In the genomic region with DNA sequence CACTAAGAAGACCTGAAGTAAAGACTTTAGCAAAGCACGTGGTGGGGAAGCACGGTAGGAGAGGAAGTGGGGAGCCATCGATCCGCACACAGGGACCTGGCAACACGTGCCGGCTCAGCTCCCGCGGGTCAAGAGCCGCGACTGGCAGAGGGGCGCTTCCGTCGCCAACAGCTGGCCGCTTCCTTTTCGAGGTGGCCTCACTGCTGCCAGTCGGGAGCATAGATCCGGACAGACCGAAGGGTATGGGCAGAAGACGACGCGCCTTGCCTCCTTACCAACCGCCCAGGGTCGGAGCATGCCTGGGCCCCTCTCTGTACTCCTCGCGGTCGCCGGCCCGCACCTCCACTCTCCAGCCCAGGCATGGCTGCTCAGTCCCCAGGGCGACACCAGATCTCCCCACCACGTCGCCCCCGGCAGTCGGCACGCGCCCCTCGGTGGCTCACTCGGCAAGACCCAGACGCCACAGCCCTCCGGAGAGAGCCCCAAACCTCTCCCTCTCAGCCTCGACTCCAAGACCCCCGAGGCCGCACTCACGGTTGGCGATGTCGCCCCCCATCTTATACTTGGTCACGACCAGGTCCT, we compare ENCODE assay signal across 8 mouse cellular contexts. TPM values are rescaled to one million over a fixed set of nuclear protein-coding genes. Genes with fewer than 3 reads are reported as not detected.
DNase-seq lines count a peak whose midpoint lies in the region; ATAC-seq and TF ChIP-seq lines count a peak whose summit lies in the region.

No protein-coding gene starts in this region.

- WGBS in heart, embryonic 13.5 days, result under 1% methylated on average over 46 of the region's 46 CpGs
- WGBS in limb, embryonic 12.5 days, result 1% methylated on average over 46 of the region's 46 CpGs
- WGBS in midbrain, embryonic 12.5 days, result under 1% methylated on average over 46 of the region's 46 CpGs

- H3K27me3 ChIP-seq in testis, adult 2 months (ENCODE audit: control insufficient read depth, insufficient read depth, low read length), result no peaks in the 10 kb centered on the region
- no peaks in the 10 kb centered on the region for H3K27me3 ChIP-seq in heart, embryonic 13.5 days (replicated peaks)
- H3K27me3 ChIP-seq in limb, embryonic 12.5 days, result no peaks in the 10 kb centered on the region
- H3K27me3 ChIP-seq in midbrain, embryonic 12.5 days, result 0 out of 2 replicates have a peak, but pooled peaks cover 5% of the 10 kb centered on the region

- peaks cover 3% of the 10 kb centered on the region for H3K36me3 ChIP-seq in testis, adult 2 months (ENCODE audit: control insufficient read depth, insufficient read depth, low read length)
- peaks cover 47% of the 10 kb centered on the region for H3K36me3 ChIP-seq in heart, embryonic 13.5 days
- H3K36me3 ChIP-seq in limb, embryonic 12.5 days, result peaks cover 42% of the 10 kb centered on the region
- peaks cover 36% of the 10 kb centered on the region for H3K36me3 ChIP-seq in midbrain, embryonic 12.5 days

- H3K4me1 ChIP-seq in testis, adult 2 months (ENCODE audit: control insufficient read depth, insufficient read depth, low read length), result peaks cover 2% of the 10 kb centered on the region; the same call in 1 of the 2 replicates
- peaks cover 24% of the 10 kb centered on the region for H3K4me1 ChIP-seq in heart, embryonic 13.5 days
- H3K4me1 ChIP-seq in limb, embryonic 12.5 days (replicated peaks), result peaks cover 21% of the 10 kb centered on the region
- H3K4me1 ChIP-seq in midbrain, embryonic 12.5 days, result peaks cover 18% of the 10 kb centered on the region

- H3K4me3 ChIP-seq in testis, adult 2 months (ENCODE audit: control insufficient read depth, low read depth, low read length), result peak overlapping the region; percentile 90
- peak overlapping the region; percentile 75 for H3K4me3 ChIP-seq in heart, embryonic 13.5 days
- peak overlapping the region; percentile 93 for H3K4me3 ChIP-seq in limb, embryonic 12.5 days (replicated peaks)
- peak overlapping the region; percentile 68 for H3K4me3 ChIP-seq in midbrain, embryonic 12.5 days

- TF ChIP-seq POLR2A in testis, adult 2 months (IDR thresholded peaks at IDR 0.05; ENCODE audit: control insufficient read depth, low read depth, low read length), result no peak

- peak; percentile 30 for ATAC-seq in common myeloid progenitor, adult 5-6 weeks (replicated peaks; ENCODE audit: low read depth, poor library complexity, severe bottlenecking)
- ATAC-seq in heart, embryonic 13.5 days (ENCODE audit: extremely low read depth, insufficient number of reproducible peaks, low FRiP score, low TSS enrichment), result no peak
- ATAC-seq in limb, embryonic 12.5 days (ENCODE audit: insufficient number of reproducible peaks, insufficient read depth, low FRiP score, low TSS enrichment, low read depth), result peak; percentile 33
- peak; percentile 35 for ATAC-seq in midbrain, embryonic 12.5 days (ENCODE audit: low FRiP score, low read depth)

- H3K4me2 ChIP-seq in heart, embryonic 13.5 days, result peak overlapping the region; percentile 95
- H3K4me2 ChIP-seq in limb, embryonic 12.5 days, result peak overlapping the region; percentile 90
- H3K4me2 ChIP-seq in midbrain, embryonic 12.5 days (replicated peaks), result peak overlapping the region; percentile 88

- no peak for DNase-seq in testis, postnatal 14 days (ENCODE audit: low spot score)
- DNase-seq in thymus, postnatal 25 days, result peak; percentile 47
- no peak for DNase-seq in layer of hippocampus, adult 8-10 months (ENCODE audit: low spot score in 2 of 2)

- no peaks in the 10 kb centered on the region for H3K9me3 ChIP-seq in heart, embryonic 13.5 days
- no peaks in the 10 kb centered on the region for H3K9me3 ChIP-seq in limb, embryonic 12.5 days
- H3K9me3 ChIP-seq in midbrain, embryonic 12.5 days, result no peaks in the 10 kb centered on the region

- H3K9ac ChIP-seq in heart, embryonic 13.5 days, result peak overlapping the region; percentile 94
- H3K9ac ChIP-seq in limb, embryonic 12.5 days (replicated peaks), result peak overlapping the region; percentile 96
- peak overlapping the region; percentile 89 for H3K9ac ChIP-seq in midbrain, embryonic 12.5 days (replicated peaks)

- no peak for TF ChIP-seq CTCF in testis, adult 2 months (IDR thresholded peaks at IDR 0.05; ENCODE audit: control insufficient read depth, insufficient read depth, insufficient replicate concordance, low read depth, low read length)

- H3K27ac ChIP-seq in testis, adult 2 months (ENCODE audit: control insufficient read depth, insufficient read depth, low read depth, low read length), result peak overlapping the region; percentile 80
- H3K27ac ChIP-seq in heart, embryonic 13.5 days (replicated peaks), result peak overlapping the region; percentile 90
- peak overlapping the region; percentile 96 for H3K27ac ChIP-seq in limb, embryonic 12.5 days
- H3K27ac ChIP-seq in midbrain, embryonic 12.5 days (replicated peaks), result peak overlapping the region; percentile 93

RNA-seq across cellular contexts. Expression of gene Pa2g4, which starts 0.5 kb away (rescaled TPM):
- polyA plus RNA-seq in testis, adult 2 months (2012; rRNA removed), result 31.7 and 36.5 TPM in 2 replicates
- 385 and 532 TPM in 2 replicates for total RNA-seq in common myeloid progenitor, adult 5-6 weeks (2017)
- 125 and 136 TPM in 2 replicates for polyA plus RNA-seq in heart, embryonic 13.5 days (2015; fragmentation: Nextera tagmentation; extraction: Ambion mirVana)
- 199 and 206 TPM in 2 replicates for polyA plus RNA-seq in limb, embryonic 12.5 days (2016; fragmentation: Nextera tagmentation; extraction: Ambion mirVana)
- 164 and 170 TPM in 2 replicates for polyA plus RNA-seq in midbrain, embryonic 12.5 days (2016; fragmentation: Nextera tagmentation; extraction: Ambion mirVana)
- total RNA-seq in layer of hippocampus, adult 8-10 months (2022), result 10 to 100 TPM; 58.7 to 62.0 (median 59.0) TPM

RNA-seq across cellular contexts. Expression of gene Rpl41, which starts 16.2 kb away (rescaled TPM):
- polyA plus RNA-seq in testis, adult 2 months (2012; rRNA removed), result 1,504 and 1,952 TPM in 2 replicates
- total RNA-seq in common myeloid progenitor, adult 5-6 weeks (2017), result 3,010 and 3,037 TPM in 2 replicates
- 2,656 and 2,881 TPM in 2 replicates for polyA plus RNA-seq in heart, embryonic 13.5 days (2015; fragmentation: Nextera tagmentation; extraction: Ambion mirVana)
- polyA plus RNA-seq in limb, embryonic 12.5 days (2016; fragmentation: Nextera tagmentation; extraction: Ambion mirVana), result 3,599 and 3,605 TPM in 2 replicates
- 2,391 and 2,602 TPM in 2 replicates for polyA plus RNA-seq in midbrain, embryonic 12.5 days (2016; fragmentation: Nextera tagmentation; extraction: Ambion mirVana)
- 1,000 to 10,000 TPM; 1,259 to 1,817 (median 1,529) TPM for total RNA-seq in layer of hippocampus, adult 8-10 months (2022)

RNA-seq across cellular contexts. Expression of gene Zc3h10, which starts 17.7 kb away (rescaled TPM):
- 29.9 and 33.9 TPM in 2 replicates for polyA plus RNA-seq in testis, adult 2 months (2012; rRNA removed)
- 8.6 and 10.6 TPM in 2 replicates for total RNA-seq in common myeloid progenitor, adult 5-6 weeks (2017)
- polyA plus RNA-seq in heart, embryonic 13.5 days (2015; fragmentation: Nextera tagmentation; extraction: Ambion mirVana), result 7.6 and 9.4 TPM in 2 replicates
- 18.1 and 21.4 TPM in 2 replicates for polyA plus RNA-seq in limb, embryonic 12.5 days (2016; fragmentation: Nextera tagmentation; extraction: Ambion mirVana)
- 20.1 and 22.5 TPM in 2 replicates for polyA plus RNA-seq in midbrain, embryonic 12.5 days (2016; fragmentation: Nextera tagmentation; extraction: Ambion mirVana)
- total RNA-seq in layer of hippocampus, adult 8-10 months (2022), result 10 to 100 TPM; 12.7 to 17.0 (median 15.2) TPM

RNA-seq across cellular contexts. Expression of gene Erbb3, which starts 24.2 kb away (rescaled TPM):
- polyA plus RNA-seq in testis, adult 2 months (2012; rRNA removed), result 0.77 and 2.1 TPM in 2 replicates
- total RNA-seq in common myeloid progenitor, adult 5-6 weeks (2017), result 1.0 and 1.8 TPM in 2 replicates
- 3.7 and 4.1 TPM in 2 replicates for polyA plus RNA-seq in heart, embryonic 13.5 days (2015; fragmentation: Nextera tagmentation; extraction: Ambion mirVana)
- 15.4 and 16.6 TPM in 2 replicates for polyA plus RNA-seq in limb, embryonic 12.5 days (2016; fragmentation: Nextera tagmentation; extraction: Ambion mirVana)
- 0.76 and 0.94 TPM in 2 replicates for polyA plus RNA-seq in midbrain, embryonic 12.5 days (2016; fragmentation: Nextera tagmentation; extraction: Ambion mirVana)
- 1 to 10 TPM; 6.8 to 8.4 (median 8.1) TPM for total RNA-seq in layer of hippocampus, adult 8-10 months (2022)

RNA-seq across cellular contexts. Expression of gene Esyt1, which starts 39.6 kb away (rescaled TPM):
- 1.6 and 3.1 TPM in 2 replicates for polyA plus RNA-seq in testis, adult 2 months (2012; rRNA removed)
- 70.9 and 76.6 TPM in 2 replicates for total RNA-seq in common myeloid progenitor, adult 5-6 weeks (2017)
- 17.2 and 17.3 TPM in 2 replicates for polyA plus RNA-seq in heart, embryonic 13.5 days (2015; fragmentation: Nextera tagmentation; extraction: Ambion mirVana)
- polyA plus RNA-seq in limb, embryonic 12.5 days (2016; fragmentation: Nextera tagmentation; extraction: Ambion mirVana), result 18.5 and 19.9 TPM in 2 replicates
- 25.6 and 26.6 TPM in 2 replicates for polyA plus RNA-seq in midbrain, embryonic 12.5 days (2016; fragmentation: Nextera tagmentation; extraction: Ambion mirVana)
- total RNA-seq in layer of hippocampus, adult 8-10 months (2022), result 10 to 100 TPM in 2 of 4 experiments, 1 to 10 TPM in 2; 7.0 to 11.5 (median 9.3) TPM
